Mouse (Mus musculus): ENCODE results near the gene Ttc9c. TPM values are rescaled to one million over a fixed set of nuclear protein-coding genes. Genes with fewer than 3 reads are reported as not detected.

Gene Ttc9c
- polyA plus RNA-seq, 1 experiment = 0.24 TPM

- peaks cover 71% of the 10 kb centered on the region for H3K36me3 ChIP-seq (ENCODE audit: control insufficient read depth)
These were observed 2.1 kb downstream of the Ttc9c start for GRCm38 (mm10) chr19:8817001-8817400.

GRCm38 (mm10) chr19:8815812-8816211 is 3.3 kb downstream of the Ttc9c start:
- H3K4me1 ChIP-seq (ENCODE audit: control insufficient read depth) = peaks cover 37% of the 10 kb centered on the region
- peaks cover 70% of the 10 kb centered on the region for H3K36me3 ChIP-seq (ENCODE audit: control insufficient read depth)
- TF ChIP-seq TAL1 (IDR thresholded peaks at IDR 0.05; ENCODE audit: low read length) (no peak), GATA1 (IDR thresholded peaks at IDR 0.05; ENCODE audit: low read length) (no peak)
- no peaks in the 10 kb centered on the region for H3K27me3 ChIP-seq (ENCODE audit: control insufficient read depth)
- H3K4me3 ChIP-seq (replicated peaks) = no peak overlapping the region
- no peaks in the 10 kb centered on the region for H3K9me3 ChIP-seq (ENCODE audit: control insufficient read depth, low read length)

More at GRCm38 (mm10) chr19:8817001-8817400, 2.1 kb downstream of the Ttc9c start:
- Histone ChIP-seq H3K4me3 (replicated peaks) (peak overlapping the region; percentile 100), H3K27me3 (ENCODE audit: control insufficient read depth) (no peaks in the 10 kb centered on the region), H3K4me1 (ENCODE audit: control insufficient read depth) (peaks cover 40% of the 10 kb centered on the region), H3K9me3 (ENCODE audit: control insufficient read depth, low read length) (no peaks in the 10 kb centered on the region)
- TF ChIP-seq GATA1 (IDR thresholded peaks at IDR 0.05; ENCODE audit: low read length) = no peak
- no peak for TF ChIP-seq TAL1 (IDR thresholded peaks at IDR 0.05; ENCODE audit: low read length)

- TF ChIP-seq TAL1 (IDR thresholded peaks at IDR 0.05; ENCODE audit: low read length) = no peak
- no peak for TF ChIP-seq GATA1 (IDR thresholded peaks at IDR 0.05; ENCODE audit: low read length)
- peaks cover 32% of the 10 kb centered on the region for H3K4me1 ChIP-seq (ENCODE audit: control insufficient read depth)
- H3K36me3 ChIP-seq (ENCODE audit: control insufficient read depth) = peaks cover 81% of the 10 kb centered on the region
- no peak overlapping the region for H3K4me3 ChIP-seq (replicated peaks)
- no peaks in the 10 kb centered on the region for H3K27me3 ChIP-seq (ENCODE audit: control insufficient read depth)
- H3K9me3 ChIP-seq (ENCODE audit: control insufficient read depth, low read length) = no peaks in the 10 kb centered on the region
These were observed 12.3 kb downstream of the Ttc9c start for GRCm38 (mm10) chr19:8806810-8807209.

GRCm38 (mm10) chr19:8803879-8804660 is 15.1 kb downstream of the Ttc9c start:
- no peak overlapping the region for H3K4me3 ChIP-seq (replicated peaks)
- TF ChIP-seq TAL1 (IDR thresholded peaks at IDR 0.05; ENCODE audit: low read length) = no peak
- no peak for TF ChIP-seq GATA1 (IDR thresholded peaks at IDR 0.05; ENCODE audit: low read length)
- H3K4me1 ChIP-seq (ENCODE audit: control insufficient read depth) = peaks cover 51% of the 10 kb centered on the region
- no peaks in the 10 kb centered on the region for H3K27me3 ChIP-seq (ENCODE audit: control insufficient read depth)
- peaks cover 55% of the 10 kb centered on the region for H3K36me3 ChIP-seq (ENCODE audit: control insufficient read depth)
- no peaks in the 10 kb centered on the region for H3K9me3 ChIP-seq (ENCODE audit: control insufficient read depth, low read length)

- TF ChIP-seq GATA1 (IDR thresholded peaks at IDR 0.05; ENCODE audit: low read length) = no peak
- no peak for TF ChIP-seq TAL1 (IDR thresholded peaks at IDR 0.05; ENCODE audit: low read length)
- peaks cover 58% of the 10 kb centered on the region for H3K4me1 ChIP-seq (ENCODE audit: control insufficient read depth)
- no peaks in the 10 kb centered on the region for H3K27me3 ChIP-seq (ENCODE audit: control insufficient read depth)
- H3K9me3 ChIP-seq (ENCODE audit: control insufficient read depth, low read length) = no peaks in the 10 kb centered on the region
- peaks cover 47% of the 10 kb centered on the region for H3K36me3 ChIP-seq (ENCODE audit: control insufficient read depth)
- peak overlapping the region; percentile 84 for H3K4me3 ChIP-seq (replicated peaks)
These were observed 15.8 kb downstream of the Ttc9c start for GRCm38 (mm10) chr19:8803204-8803780.

- Histone ChIP-seq H3K9me3 (ENCODE audit: control insufficient read depth, low read length) (no peaks in the 10 kb centered on the region), H3K27me3 (ENCODE audit: control insufficient read depth) (no peaks in the 10 kb centered on the region), H3K36me3 (ENCODE audit: control insufficient read depth) (peaks cover 37% of the 10 kb centered on the region), H3K4me1 (ENCODE audit: control insufficient read depth) (peaks cover 68% of the 10 kb centered on the region), H3K4me3 (replicated peaks) (peak within 1 kb of the TSS; percentile 84)
- TF ChIP-seq TAL1 (IDR thresholded peaks at IDR 0.05; ENCODE audit: low read length) (no peak), GATA1 (IDR thresholded peaks at IDR 0.05; ENCODE audit: low read length) (no peak)
These were observed 16.9 kb downstream of the Ttc9c start, which contains the start of gene Zbtb3 for GRCm38 (mm10) chr19:8802130-8802821. Zbtb3 (plus strand) TSS chr19:8802555.

- H3K4me1 ChIP-seq (ENCODE audit: control insufficient read depth) = peaks cover 65% of the 10 kb centered on the region
- peaks cover 30% of the 10 kb centered on the region for H3K36me3 ChIP-seq (ENCODE audit: control insufficient read depth)
- TF ChIP-seq GATA1 (IDR thresholded peaks at IDR 0.05; ENCODE audit: low read length) (no peak), TAL1 (IDR thresholded peaks at IDR 0.05; ENCODE audit: low read length) (no peak)
- H3K4me3 ChIP-seq (replicated peaks) = peak overlapping the region; percentile 92
- no peaks in the 10 kb centered on the region for H3K27me3 ChIP-seq (ENCODE audit: control insufficient read depth)
- no peaks in the 10 kb centered on the region for H3K9me3 ChIP-seq (ENCODE audit: control insufficient read depth, low read length)
These were observed 20.2 kb downstream of the Ttc9c start for GRCm38 (mm10) chr19:8798947-8799315.

- Histone ChIP-seq H3K36me3 (ENCODE audit: control insufficient read depth) (peaks cover 31% of the 10 kb centered on the region), H3K9me3 (ENCODE audit: control insufficient read depth, low read length) (peaks cover 2% of the 10 kb centered on the region), H3K27me3 (ENCODE audit: control insufficient read depth) (no peaks in the 10 kb centered on the region), H3K4me1 (ENCODE audit: control insufficient read depth) (peaks cover 60% of the 10 kb centered on the region), H3K4me3 (replicated peaks) (peak within 1 kb of the TSS; percentile 92)
- TF ChIP-seq GATA1 (IDR thresholded peaks at IDR 0.05; ENCODE audit: low read length) = no peak
- no peak for TF ChIP-seq TAL1 (IDR thresholded peaks at IDR 0.05; ENCODE audit: low read length)
These were observed 20.7 kb downstream of the Ttc9c start, which contains the start of gene Polr2g for GRCm38 (mm10) chr19:8798264-8798946. Polr2g (minus strand) TSS chr19:8798577.

All from erythroblast, embryonic 14.5 days (primary cell).